Mouse (Mus musculus): ENCODE data around the gene Cntnap5a.
A peak's percentile ranks its signal among the peaks of the same experiment; 100 is the strongest.

Cntnap5a gene

GRCm38 (mm10) chr1:115684518-115685368 is at the start of gene Cntnap5a:
Cntnap5a (plus strand) TSS chr1:115684756.
- DNase-seq = peak; percentile 22 to 31

- DNase-seq = no peak
Observed at GRCm38 (mm10) chr1:115646921-115647320, 37.6 kb upstream of the Cntnap5a start.

- DNase-seq = no peak
Observed at GRCm38 (mm10) chr1:115658343-115659064, 26.1 kb upstream of the Cntnap5a start.

GRCm38 (mm10) chr1:115686494-115686893 is 1.9 kb downstream of the Cntnap5a start:
- no peak for DNase-seq

- DNase-seq = no peak
Observed at GRCm38 (mm10) chr1:115699798-115700197, 15.2 kb downstream of the Cntnap5a start.

GRCm38 (mm10) chr1:115742556-115742955 is 58.0 kb downstream of the Cntnap5a start:
- peak in 1 of 2 experiments; percentile 1 for DNase-seq

GRCm38 (mm10) chr1:115745569-115745968 is 61.0 kb downstream of the Cntnap5a start:
- no peak for DNase-seq

- no peak for DNase-seq
Observed at GRCm38 (mm10) chr1:115784737-115785136, 100.2 kb downstream of the Cntnap5a start.

GRCm38 (mm10) chr1:115842591-115842990 is 158.0 kb downstream of the Cntnap5a start:
- no peak for DNase-seq

GRCm38 (mm10) chr1:115847605-115848004 is 163.0 kb downstream of the Cntnap5a start:
- no peak for DNase-seq

- no peak for DNase-seq
Observed at GRCm38 (mm10) chr1:115852206-115852605, 167.7 kb downstream of the Cntnap5a start.

GRCm38 (mm10) chr1:115918396-115918795 is 233.8 kb downstream of the Cntnap5a start:
- no peak for DNase-seq

GRCm38 (mm10) chr1:115925953-115926665 is 241.6 kb downstream of the Cntnap5a start:
- no peak for DNase-seq

- DNase-seq = no peak
Observed at GRCm38 (mm10) chr1:115932045-115932444, 247.5 kb downstream of the Cntnap5a start.

GRCm38 (mm10) chr1:115945892-115946291 is 261.3 kb downstream of the Cntnap5a start:
- no peak for DNase-seq

GRCm38 (mm10) chr1:115956528-115956927 is 272.0 kb downstream of the Cntnap5a start:
- DNase-seq = no peak

GRCm38 (mm10) chr1:115964993-115965575 is 280.5 kb downstream of the Cntnap5a start:
- DNase-seq = no peak

GRCm38 (mm10) chr1:115990204-115990603 is 305.6 kb downstream of the Cntnap5a start:
- DNase-seq = no peak

- DNase-seq = no peak
Observed at GRCm38 (mm10) chr1:116015768-116016167, 331.2 kb downstream of the Cntnap5a start.

GRCm38 (mm10) chr1:116029653-116030052 is 345.1 kb downstream of the Cntnap5a start:
- no peak for DNase-seq

GRCm38 (mm10) chr1:116035897-116036296 is 351.3 kb downstream of the Cntnap5a start:
- DNase-seq = no peak

GRCm38 (mm10) chr1:116036894-116037293 is 352.3 kb downstream of the Cntnap5a start:
- DNase-seq = no peak

GRCm38 (mm10) chr1:116044083-116044482 is 359.5 kb downstream of the Cntnap5a start:
- DNase-seq = no peak
